Mouse (Mus musculus) liver, embryonic 16.5 days (tissue): ENCODE results near the gene Ip6k2. TPM values are rescaled to one million over a fixed set of nuclear protein-coding genes. Genes with fewer than 3 reads are reported as not detected.

Experiments used
- ATAC-seq: fragments of 200-750 bp; cut with Nextera tagmentation; 2 replicates; pipeline ENCODE4 v1.8.0; 2017; ENCODE audit warnings: low read depth, mild to moderate bottlenecking, moderate number of reproducible peaks, moderate library complexity
- H3K27ac ChIP-seq: fragments of 300-500 bp; sonication (generic); 2 replicates; pipeline ENCODE4 v1.5.1; 2014; ENCODE audit warnings: mild to moderate bottlenecking, low read length
- H3K27me3 ChIP-seq: fragments of 300-500 bp; sonication (generic); 2 replicates; pipeline ENCODE4 v1.6.1; 2014; ENCODE audit warnings: low read depth, low read length, mixed read lengths; ENCODE audit not compliant: control insufficient read depth, insufficient read depth
- H3K36me3 ChIP-seq: fragments of 300-500 bp; sonication (generic); 2 replicates; pipeline ENCODE4 v1.6.1; 2014; ENCODE audit warnings: mild to moderate bottlenecking; ENCODE audit not compliant: control insufficient read depth, insufficient read depth
- H3K4me1 ChIP-seq: fragments of 300-500 bp; sonication (generic); 2 replicates; pipeline ENCODE4 v1.6.1; 2014; ENCODE audit warnings: low read depth, low read length, mixed read lengths; ENCODE audit not compliant: control insufficient read depth
- H3K4me2 ChIP-seq: fragments of 300-500 bp; sonication (generic); 2 replicates; pipeline ENCODE4 v1.6.1; 2014; ENCODE audit warnings: low read depth, low read length, mixed read lengths
- H3K4me3 ChIP-seq: fragments of 300-500 bp; sonication (generic); 2 replicates; pipeline ENCODE4 v1.5.1; 2014; ENCODE audit warnings: low read depth, mild to moderate bottlenecking, low read length
- H3K9ac ChIP-seq: fragments of 300-500 bp; sonication (generic); 2 replicates; pipeline ENCODE4 v1.6.1; 2014; ENCODE audit warnings: low read depth, low read length
- H3K9me3 ChIP-seq: fragments of 300-500 bp; sonication (generic); replicated peaks from 2 replicates; pipeline ENCODE4 v1.6.1; 2016; ENCODE audit warnings: low read length; ENCODE audit not compliant: control insufficient read depth
- WGBS: fragments of 180-500 bp; shearing (Covaris S2); extraction: QIAGEN DNeasy Blood & Tissue Kit; methylation state at CpG from one replicate; pipeline ENCODE4 v1.1.7; 2014; ENCODE audit not compliant: insufficient replicate concordance; 5-methylcytosine and 5-hydroxymethylcytosine counted together
- polyA plus RNA-seq: library from polyadenylated mRNA; unstranded; fragments of >200 nt; fragmentation: Nextera tagmentation; extraction: Ambion mirVana; gene quantifications from 2 replicates; pipeline ENCODE4 v1.2.1, GENCODE M21; 2015

Gene Ip6k2
- polyA plus RNA-seq, 1 experiment from 2014 or later, result 13.6 TPM

DNA sequence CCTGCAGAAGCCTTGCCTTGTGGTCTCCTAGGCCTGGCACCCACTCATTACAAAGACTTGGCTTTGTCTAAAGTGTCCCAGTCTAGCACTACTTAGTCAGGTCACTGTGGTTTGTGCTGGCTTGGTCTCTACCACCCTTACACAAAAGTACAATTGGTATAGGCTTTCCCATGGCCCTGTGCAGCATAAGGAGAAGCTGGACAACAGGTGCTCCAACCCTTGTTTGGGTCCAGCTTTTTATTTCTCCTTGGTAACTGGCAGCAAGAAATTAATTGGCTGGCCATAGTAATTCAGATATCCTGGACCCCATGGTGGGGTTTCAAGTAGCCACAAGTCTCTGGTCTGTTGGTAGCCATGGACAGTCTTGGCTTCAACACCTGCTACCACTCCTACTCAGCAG is 22.8 kb downstream of the Ip6k2 start:
- no peak for ATAC-seq
- H3K4me1 ChIP-seq, result peaks cover 53% of the 10 kb centered on the region
- H3K27me3 ChIP-seq, result no peaks in the 10 kb centered on the region
- no peak overlapping the region for H3K4me3 ChIP-seq
- H3K9me3 ChIP-seq, result no peaks in the 10 kb centered on the region
- H3K36me3 ChIP-seq, result peaks cover 38% of the 10 kb centered on the region
- peak overlapping the region; percentile 84 for H3K27ac ChIP-seq
- peak overlapping the region; percentile 9; the same call in 1 of the 2 replicates for H3K9ac ChIP-seq
- H3K4me2 ChIP-seq, result 0 out of 2 replicates have a peak overlapping the region, but pooled peaks have one; percentile 4

DNA sequence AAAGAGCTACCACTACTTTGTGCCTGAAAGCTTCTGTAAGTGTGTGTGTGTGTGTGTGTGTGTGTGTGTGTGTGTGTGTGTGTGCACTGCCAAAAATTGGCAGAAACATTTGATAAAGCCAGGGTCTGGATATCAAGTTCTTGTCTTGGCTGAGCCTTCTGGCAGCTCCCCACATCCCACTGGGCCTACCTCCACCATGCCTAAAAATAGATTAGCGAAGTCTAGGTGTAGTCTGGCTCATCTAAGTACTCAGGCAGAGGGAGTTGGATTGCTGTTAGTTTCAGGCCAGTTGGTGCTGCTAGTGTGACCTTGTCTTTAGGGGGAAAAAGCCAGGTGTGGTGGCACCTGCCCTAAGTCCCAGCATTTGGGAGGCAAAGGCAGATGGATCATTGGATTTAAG is 23.2 kb downstream of the Ip6k2 start:
- 65% methylated on average over 1 of the region's 1 CpGs for WGBS
- H3K27ac ChIP-seq, result peak overlapping the region; percentile 84
- no peaks in the 10 kb centered on the region for H3K9me3 ChIP-seq
- H3K27me3 ChIP-seq, result no peaks in the 10 kb centered on the region
- no peak for ATAC-seq
- no peak overlapping the region for H3K4me2 ChIP-seq
- H3K4me1 ChIP-seq, result peaks cover 53% of the 10 kb centered on the region
- H3K9ac ChIP-seq, result peak overlapping the region; percentile 2; the same call in 1 of the 2 replicates
- H3K4me3 ChIP-seq, result no peak overlapping the region
- H3K36me3 ChIP-seq, result peaks cover 34% of the 10 kb centered on the region

DNA sequence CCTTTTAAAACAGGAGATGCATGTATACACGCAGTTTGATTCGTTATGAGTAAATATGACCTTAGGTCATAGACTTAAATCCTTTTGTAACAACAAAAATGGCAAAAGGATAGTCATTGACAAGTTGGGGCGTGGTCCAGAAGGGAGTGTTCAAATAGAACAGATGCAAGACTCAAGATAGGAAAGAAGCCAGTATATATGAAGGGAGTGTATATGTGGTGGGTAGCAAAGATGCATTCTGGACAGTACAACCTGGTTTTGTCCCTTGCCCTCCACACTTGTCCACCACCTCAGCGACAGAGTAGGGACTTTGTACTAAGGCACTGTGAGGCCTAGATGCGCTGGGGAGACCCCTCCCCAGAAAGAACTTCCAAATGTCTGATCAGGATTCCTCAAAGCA is 24.1 kb downstream of the Ip6k2 start:
- H3K27me3 ChIP-seq, result no peaks in the 10 kb centered on the region
- H3K9ac ChIP-seq, result peak overlapping the region; percentile 65
- peak overlapping the region; percentile 84 for H3K27ac ChIP-seq
- peak overlapping the region; percentile 99 for H3K4me2 ChIP-seq
- H3K36me3 ChIP-seq, result peaks cover 29% of the 10 kb centered on the region
- peak overlapping the region; percentile 39 for H3K4me3 ChIP-seq
- WGBS, result 37% methylated on average over 5 of the region's 5 CpGs
- H3K4me1 ChIP-seq, result peaks cover 49% of the 10 kb centered on the region
- peak; percentile 79 for ATAC-seq
- no peaks in the 10 kb centered on the region for H3K9me3 ChIP-seq

DNA sequence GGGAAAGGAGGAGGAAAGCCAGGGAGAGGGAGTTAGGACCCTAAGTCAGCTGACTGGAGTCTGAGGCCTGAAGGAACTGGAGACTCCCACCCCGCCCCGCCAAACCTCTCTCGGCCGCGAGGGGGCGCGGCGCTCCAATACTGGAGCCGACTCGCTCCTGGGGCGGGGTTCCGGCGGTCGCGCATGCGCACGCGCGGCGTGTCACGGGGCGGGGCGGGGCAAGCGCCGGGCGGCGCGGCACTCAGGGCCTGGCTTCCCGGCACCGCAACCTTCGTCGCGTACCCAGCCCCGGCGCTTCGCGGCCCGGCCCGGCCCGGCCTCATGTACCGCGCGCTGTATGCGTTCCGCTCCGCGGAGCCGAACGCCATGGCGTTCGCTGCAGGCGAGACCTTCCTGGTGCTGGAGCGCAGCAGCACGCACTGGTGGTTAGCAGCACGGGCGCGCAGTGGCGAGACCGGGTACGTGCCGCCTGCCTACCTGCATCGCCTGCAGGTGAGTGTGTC is 24.6 kb downstream of the Ip6k2 start, which contains the start of gene Nckipsd:
Gene Nckipsd (plus strand): TSS at position 206 of the 503 bp plus-strand sequence.
- H3K4me1 ChIP-seq, result peaks cover 49% of the 10 kb centered on the region
- no peaks in the 10 kb centered on the region for H3K27me3 ChIP-seq
- H3K36me3 ChIP-seq, result peaks cover 27% of the 10 kb centered on the region
- peak within 1 kb of the TSS; percentile 99 for H3K4me2 ChIP-seq
- peak within 1 kb of the TSS; percentile 87 for H3K9ac ChIP-seq
- peak within 1 kb of the TSS; percentile 84 for H3K27ac ChIP-seq
- peak within 1 kb of the TSS; percentile 78 for H3K4me3 ChIP-seq
- no peaks in the 10 kb centered on the region for H3K9me3 ChIP-seq
- ATAC-seq, result peak; percentile 81
- WGBS, result under 1% methylated on average over 62 of the region's 62 CpGs

DNA sequence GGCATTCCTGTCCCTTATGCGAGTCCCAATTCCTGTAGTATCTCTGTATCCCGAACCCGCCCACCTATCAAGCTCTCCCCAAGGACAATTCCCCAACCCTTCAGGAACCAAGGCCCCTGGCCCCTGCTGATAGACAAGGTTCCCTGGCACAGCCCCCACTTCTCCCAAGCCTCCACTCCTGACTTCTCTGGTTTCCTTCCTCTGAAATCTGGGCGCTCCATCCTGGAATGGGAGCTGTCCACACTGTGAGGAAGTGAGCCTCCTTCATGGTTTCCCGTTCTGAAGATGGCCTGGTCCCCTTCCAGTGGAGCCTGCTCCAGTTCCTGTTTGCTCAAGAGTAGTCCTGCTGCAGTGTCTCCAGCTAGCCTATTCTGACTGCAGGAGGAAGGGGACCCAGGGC is 25.6 kb downstream of the Ip6k2 start:
- Histone ChIP-seq H3K9ac (no peak overlapping the region), H3K4me2 (peak overlapping the region; percentile 99), H3K4me3 (peak overlapping the region; percentile 78; the same call in 1 of the 2 replicates), H3K27ac (peak overlapping the region; percentile 26; the same call in 1 of the 2 replicates), H3K27me3 (no peaks in the 10 kb centered on the region), H3K9me3 (no peaks in the 10 kb centered on the region), H3K4me1 (peaks cover 49% of the 10 kb centered on the region), H3K36me3 (peaks cover 22% of the 10 kb centered on the region)
- WGBS, result 44% methylated on average over 5 of the region's 5 CpGs
- no peak for ATAC-seq

DNA sequence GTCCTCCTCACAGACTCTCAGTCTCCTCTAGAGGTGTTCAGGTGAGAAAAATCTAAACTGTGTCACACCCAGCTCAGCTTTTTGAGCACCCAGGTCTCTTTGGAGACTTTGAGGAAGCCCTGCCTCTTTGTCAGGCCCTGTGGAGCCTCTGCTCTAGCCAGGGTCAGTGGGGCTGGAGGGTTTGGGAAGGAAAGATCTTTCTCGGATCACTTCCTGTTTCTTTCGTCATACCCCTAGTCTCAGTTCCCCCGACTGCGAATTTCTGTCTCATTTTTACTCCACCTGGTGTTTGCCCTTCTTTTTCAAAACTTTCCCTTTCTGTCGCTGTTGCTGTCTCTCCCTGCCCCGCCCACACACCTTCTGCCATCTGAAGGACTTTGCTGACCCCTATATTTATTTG is 26.1 kb downstream of the Ip6k2 start:
- Histone ChIP-seq H3K4me2 (no peak overlapping the region), H3K27me3 (no peaks in the 10 kb centered on the region), H3K4me1 (peaks cover 45% of the 10 kb centered on the region), H3K4me3 (no peak overlapping the region), H3K9ac (no peak overlapping the region), H3K27ac (peak overlapping the region; percentile 26; the same call in 1 of the 2 replicates), H3K9me3 (no peaks in the 10 kb centered on the region), H3K36me3 (peaks cover 19% of the 10 kb centered on the region)
- no peak for ATAC-seq
- WGBS, result 39% methylated on average over 6 of the region's 6 CpGs

DNA sequence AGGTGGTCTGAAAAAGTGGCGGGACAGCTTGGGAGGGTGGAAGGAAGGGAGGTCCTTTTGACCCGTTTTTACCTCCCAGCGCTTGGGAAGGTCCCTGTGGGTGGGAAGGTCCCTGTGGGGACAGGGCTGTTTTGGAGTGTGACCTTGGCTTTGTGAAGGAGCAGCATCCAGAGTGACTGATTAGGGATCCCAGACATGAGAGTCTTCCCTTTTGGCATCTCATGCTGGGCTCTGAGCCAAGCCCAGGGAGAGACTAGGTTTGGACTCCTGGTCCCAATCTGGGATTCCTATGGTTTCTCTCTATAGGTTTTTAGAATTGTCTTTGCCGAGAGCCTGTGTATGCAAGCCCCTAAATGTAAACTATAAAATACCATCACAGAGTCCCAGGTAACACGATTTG is 26.9 kb downstream of the Ip6k2 start:
- peaks cover 14% of the 10 kb centered on the region for H3K36me3 ChIP-seq
- peaks cover 39% of the 10 kb centered on the region for H3K4me1 ChIP-seq
- WGBS, result 75% methylated on average over 5 of the region's 5 CpGs
- no peaks in the 10 kb centered on the region for H3K9me3 ChIP-seq
- no peaks in the 10 kb centered on the region for H3K27me3 ChIP-seq
- H3K27ac ChIP-seq, result no peak overlapping the region
- no peak overlapping the region for H3K4me2 ChIP-seq
- ATAC-seq, result no peak
- H3K9ac ChIP-seq, result no peak overlapping the region
- no peak overlapping the region for H3K4me3 ChIP-seq

DNA sequence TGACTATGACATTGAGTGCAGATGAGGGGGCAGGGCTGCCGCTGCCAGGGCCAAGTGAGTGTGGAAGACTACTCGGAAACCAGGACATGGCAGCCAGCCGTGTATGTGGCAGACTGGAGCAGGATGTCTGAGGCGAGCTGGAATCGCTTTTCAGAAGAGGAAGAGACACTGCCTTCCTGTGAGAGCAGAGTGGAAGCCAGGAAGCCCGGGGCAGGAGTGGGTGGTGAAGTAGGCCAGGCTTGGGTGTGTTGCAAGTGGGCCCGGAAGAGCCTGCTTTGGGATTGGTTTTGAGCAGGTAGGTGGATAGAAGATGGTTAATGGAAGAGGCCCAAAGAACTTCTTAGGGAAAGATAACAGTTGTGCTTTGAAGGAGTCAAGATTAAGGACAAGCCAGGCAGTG is 32.0 kb downstream of the Ip6k2 start:
- Histone ChIP-seq H3K4me3 (no peak overlapping the region), H3K4me1 (no peaks in the 10 kb centered on the region), H3K9ac (no peak overlapping the region), H3K4me2 (no peak overlapping the region), H3K9me3 (no peaks in the 10 kb centered on the region), H3K36me3 (peaks cover 4% of the 10 kb centered on the region; the same call in 1 of the 2 replicates), H3K27me3 (no peaks in the 10 kb centered on the region), H3K27ac (no peak overlapping the region)
- WGBS, result 77% methylated on average over 7 of the region's 7 CpGs
- ATAC-seq, result no peak

DNA sequence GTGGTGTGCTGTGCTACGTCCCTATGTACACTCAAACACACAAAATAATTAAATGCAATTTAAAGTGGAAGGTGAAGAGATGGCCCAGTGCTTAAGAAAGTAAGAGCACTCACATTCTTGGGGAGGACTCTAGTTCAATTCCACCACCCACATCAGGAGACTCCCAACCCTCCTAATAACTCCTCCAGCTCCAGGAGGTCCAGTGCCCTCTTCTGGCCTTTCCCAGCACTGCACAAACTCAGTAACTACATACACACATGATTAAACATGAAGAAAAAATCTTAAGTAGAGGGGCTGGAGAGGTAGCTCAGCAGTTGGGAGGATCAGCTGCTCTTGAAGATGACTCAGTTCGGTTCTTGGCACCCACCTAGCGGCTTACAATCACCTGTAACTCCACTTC is 35.9 kb downstream of the Ip6k2 start:
- Histone ChIP-seq H3K4me3 (no peak overlapping the region), H3K27ac (no peak overlapping the region), H3K9me3 (no peaks in the 10 kb centered on the region), H3K4me2 (no peak overlapping the region), H3K27me3 (peaks cover 18% of the 10 kb centered on the region), H3K4me1 (no peaks in the 10 kb centered on the region), H3K36me3 (no peaks in the 10 kb centered on the region; the same call in 1 of the 2 replicates), H3K9ac (no peak overlapping the region)
- 43% methylated on average over 3 of the region's 3 CpGs for WGBS
- ATAC-seq, result no peak
